Mouse (Mus musculus) midbrain, postnatal 0 days (tissue): ENCODE results near the gene Nedd1. TPM values are rescaled to one million over a fixed set of nuclear protein-coding genes. Genes with fewer than 3 reads are reported as not detected.
A peak's percentile ranks its signal among the peaks of the same experiment; 100 is the strongest.

Source experiments
- ATAC-seq: fragments of 200-750 bp; cut with Nextera tagmentation; 2 replicates; pipeline ENCODE4 v1.8.0; 2017; ENCODE audit warnings: moderate number of reproducible peaks, mild to moderate bottlenecking, moderate TSS enrichment, moderate library complexity; ENCODE audit not compliant: low FRiP score
- DNase-seq: peaks from one replicate; pipeline ENCODE4 v3.0.0-alpha.2; 2015; ENCODE audit warnings: low spot score
- H3K27ac ChIP-seq: fragments of 300-500 bp; sonication (generic); 2 replicates; pipeline ENCODE4 v1.5.1; 2014; ENCODE audit warnings: low read depth, mild to moderate bottlenecking, low read length, mixed read lengths
- H3K27me3 ChIP-seq: fragments of 300-500 bp; sonication (generic); 2 replicates; pipeline ENCODE4 v1.6.1; 2014; ENCODE audit warnings: low read length, control low read depth, mixed read lengths; ENCODE audit not compliant: insufficient read depth
- H3K36me3 ChIP-seq: fragments of 300-500 bp; sonication (generic); 2 replicates; pipeline ENCODE4 v1.6.1; 2014; ENCODE audit warnings: low read length, control low read depth, mixed read lengths; ENCODE audit not compliant: insufficient read depth
- H3K4me1 ChIP-seq: fragments of 300-500 bp; sonication (generic); 2 replicates; pipeline ENCODE4 v1.6.1; 2014; ENCODE audit warnings: mild to moderate bottlenecking, control low read depth, antibody characterized with exemption, low read length, mixed read lengths; ENCODE audit not compliant: insufficient read depth
- H3K4me2 ChIP-seq: fragments of 300-500 bp; sonication (generic); 2 replicates; pipeline ENCODE4 v1.6.1; 2014; ENCODE audit warnings: low read depth, mild to moderate bottlenecking, low read length, mixed read lengths; ENCODE audit not compliant: poor library complexity, severe bottlenecking
- H3K4me3 ChIP-seq: fragments of 300-500 bp; sonication (generic); 2 replicates; pipeline ENCODE4 v1.5.1; 2014; ENCODE audit warnings: low read depth, mild to moderate bottlenecking, low read length, moderate library complexity
- H3K9ac ChIP-seq: fragments of 300-500 bp; sonication (generic); replicated peaks from 2 replicates; pipeline ENCODE4 v1.6.1; 2014; ENCODE audit warnings: mild to moderate bottlenecking, low read length, moderate library complexity, mixed read lengths; ENCODE audit not compliant: poor library complexity, severe bottlenecking
- H3K9me3 ChIP-seq: fragments of 300-500 bp; sonication (generic); 2 replicates; pipeline ENCODE4 v1.6.1; 2016; ENCODE audit warnings: low read length, control low read depth
- CTCF ChIP-seq: IDR thresholded peaks from 2 replicates; pipeline ENCODE4 v1.5.1; 2016; ENCODE audit warnings: antibody characterized with exemption, mild to moderate bottlenecking
- WGBS: fragments of 180-500 bp; shearing (Covaris S2); extraction: QIAGEN DNeasy Blood & Tissue Kit; methylation state at CpG from one replicate; pipeline ENCODE4 v1.1.7; 2014; 5-methylcytosine and 5-hydroxymethylcytosine counted together
- polyA plus RNA-seq: library from polyadenylated mRNA; unstranded; fragments of >200 nt; fragmentation: Nextera tagmentation; extraction: Ambion mirVana; gene quantifications from 2 replicates; pipeline ENCODE4 v1.2.1, GENCODE M21; 2015
- total RNA-seq: library from RNA; depleted of rRNA; stranded (reverse); fragments of >200 nt; gene quantifications from 2 replicates; pipeline ENCODE4 v1.2.3, GENCODE M21; 2014

Nedd1 gene
- total and polyA plus RNA-seq, 2 experiments from 2014 or later, result 4.4 to 7.6 TPM

DNA sequence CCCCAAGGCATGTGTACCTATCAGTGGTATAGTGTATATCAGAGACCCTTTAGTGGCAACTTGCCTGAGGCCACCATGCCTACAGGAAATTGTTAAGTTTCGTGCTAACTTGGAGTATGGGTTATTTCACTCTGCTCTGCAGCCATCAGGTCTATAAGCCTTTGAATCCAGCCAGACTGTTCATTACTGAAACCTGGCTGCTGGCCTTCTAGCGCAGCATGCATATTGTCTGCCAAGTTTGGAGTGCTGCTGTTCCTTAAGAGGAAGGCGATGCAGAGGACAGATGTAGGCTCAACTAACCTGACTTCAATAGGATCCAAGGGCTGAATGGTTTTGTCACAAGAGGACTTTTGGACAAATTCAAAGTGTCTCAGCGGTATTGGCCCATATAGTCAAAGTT, 47.2 kb downstream of the Nedd1 start:
- no peak overlapping the region for H3K4me3 ChIP-seq
- no peak overlapping the region for H3K4me2 ChIP-seq
- no peak for TF ChIP-seq CTCF
- no peaks in the 10 kb centered on the region for H3K36me3 ChIP-seq
- no peak overlapping the region for H3K9ac ChIP-seq
- DNase-seq, result peak; percentile 30
- ATAC-seq, result no peak
- no peaks in the 10 kb centered on the region for H3K9me3 ChIP-seq
- H3K4me1 ChIP-seq, result no peaks in the 10 kb centered on the region
- no peak overlapping the region for H3K27ac ChIP-seq
- WGBS, result 90% methylated on average over 4 of the region's 4 CpGs
- H3K27me3 ChIP-seq, result no peaks in the 10 kb centered on the region

DNA sequence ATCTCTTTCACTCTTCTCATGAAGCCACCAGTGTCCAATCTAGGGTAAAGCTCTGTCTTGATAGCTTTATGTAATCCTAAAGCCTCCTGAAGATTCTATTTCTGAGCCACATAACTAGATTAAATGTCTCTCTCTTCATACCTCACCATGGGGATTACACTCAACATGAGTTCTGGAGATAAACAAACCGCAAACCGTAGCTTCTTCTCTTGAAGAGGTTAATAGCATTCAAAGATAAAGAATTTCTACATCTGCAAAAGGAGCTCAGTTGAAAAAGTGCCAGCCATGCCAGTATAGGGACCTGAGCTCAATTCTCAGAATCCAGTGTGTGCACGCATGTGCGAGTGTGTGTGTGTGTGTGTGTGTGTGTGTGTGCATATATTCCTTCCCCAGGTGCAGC, 50.3 kb downstream of the Nedd1 start:
- DNase-seq (no peak), ATAC-seq (no peak)
- Histone ChIP-seq H3K9me3 (no peaks in the 10 kb centered on the region), H3K36me3 (no peaks in the 10 kb centered on the region), H3K27me3 (no peaks in the 10 kb centered on the region), H3K27ac (no peak overlapping the region), H3K4me2 (no peak overlapping the region), H3K9ac (no peak overlapping the region), H3K4me1 (no peaks in the 10 kb centered on the region), H3K4me3 (no peak overlapping the region)
- no peak for TF ChIP-seq CTCF
- WGBS, result 89% methylated on average over 4 of the region's 4 CpGs

GRCm38 (mm10) chr10:92665287-92665686, 56.9 kb downstream of the Nedd1 start:
- Histone ChIP-seq H3K4me1 (no peaks in the 10 kb centered on the region), H3K27me3 (no peaks in the 10 kb centered on the region), H3K4me3 (no peak overlapping the region), H3K9me3 (no peaks in the 10 kb centered on the region), H3K4me2 (no peak overlapping the region), H3K9ac (no peak overlapping the region), H3K27ac (no peak overlapping the region), H3K36me3 (no peaks in the 10 kb centered on the region)
- DNase-seq (no peak), ATAC-seq (no peak)
- TF ChIP-seq CTCF, result no peak
- WGBS, result 89% methylated on average over 5 of the region's 5 CpGs

DNA sequence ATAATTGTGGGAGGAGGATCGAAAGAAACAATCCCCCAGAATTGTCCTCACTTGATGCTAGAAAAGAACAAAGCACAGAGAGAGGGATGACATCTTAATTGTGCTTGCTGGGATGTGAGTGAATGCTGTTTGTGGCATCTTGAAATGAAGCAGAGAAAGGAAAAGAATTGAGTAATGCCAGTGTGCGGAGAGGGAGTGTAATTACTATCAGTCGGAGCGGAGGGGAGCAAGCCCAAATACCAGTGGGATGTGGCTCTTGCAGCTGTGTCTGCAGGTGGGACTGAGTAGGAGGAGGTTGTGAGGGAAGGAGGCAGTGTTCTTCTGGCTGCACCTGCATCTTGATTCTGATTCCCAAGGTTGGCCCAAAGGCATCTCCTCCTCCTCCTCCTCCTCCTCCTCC, 69.0 kb downstream of the Nedd1 start:
- WGBS, result 52% methylated on average over 4 of the region's 4 CpGs
- ATAC-seq, result no peak
- no peaks in the 10 kb centered on the region for H3K9me3 ChIP-seq
- peaks cover 9% of the 10 kb centered on the region; the same call in 1 of the 2 replicates for H3K4me1 ChIP-seq
- no peak overlapping the region for H3K27ac ChIP-seq
- H3K27me3 ChIP-seq, result no peaks in the 10 kb centered on the region
- no peak overlapping the region for H3K4me2 ChIP-seq
- H3K4me3 ChIP-seq, result no peak overlapping the region
- no peak for DNase-seq
- no peak for TF ChIP-seq CTCF
- H3K9ac ChIP-seq, result no peak overlapping the region
- H3K36me3 ChIP-seq, result no peaks in the 10 kb centered on the region

- peak; percentile 71 for TF ChIP-seq CTCF
- peak; percentile 77 for DNase-seq
- no peak overlapping the region for H3K9ac ChIP-seq
- WGBS, result 9% methylated on average over 3 of the region's 3 CpGs
- H3K36me3 ChIP-seq, result no peaks in the 10 kb centered on the region
- no peak overlapping the region for H3K4me2 ChIP-seq
- H3K27ac ChIP-seq, result no peak overlapping the region
- peaks cover 11% of the 10 kb centered on the region; the same call in 1 of the 2 replicates for H3K4me1 ChIP-seq
- no peak overlapping the region for H3K4me3 ChIP-seq
- ATAC-seq, result no peak
- H3K27me3 ChIP-seq, result no peaks in the 10 kb centered on the region
- no peaks in the 10 kb centered on the region for H3K9me3 ChIP-seq
Measured at GRCm38 (mm10) chr10:92652399-92652920, 69.8 kb downstream of the Nedd1 start.

DNA sequence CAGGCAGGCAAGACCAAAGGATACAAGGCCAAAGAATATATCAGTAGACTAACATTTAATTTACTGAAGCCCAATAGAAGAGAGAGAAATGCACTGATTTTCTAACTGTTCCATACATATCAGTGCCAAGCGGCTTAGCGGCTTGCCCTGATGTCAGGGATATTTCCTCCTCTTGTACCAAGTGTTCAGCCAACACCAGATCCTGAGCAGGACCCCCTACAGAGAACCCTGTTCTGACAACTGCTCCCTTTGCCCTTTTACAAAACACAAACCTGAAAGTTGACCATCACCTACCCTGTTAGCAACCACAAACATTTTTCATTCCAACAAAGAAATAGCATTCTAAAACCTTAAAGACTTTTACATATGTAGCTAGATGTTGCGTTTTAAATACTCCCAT, 71.0 kb downstream of the Nedd1 start:
- H3K4me1 ChIP-seq, result peaks cover 11% of the 10 kb centered on the region; the same call in 1 of the 2 replicates

More for the DNA sequence above, 71.0 kb downstream of the Nedd1 start:
- no peak for TF ChIP-seq CTCF
- no peak overlapping the region for H3K4me2 ChIP-seq
- H3K36me3 ChIP-seq, result no peaks in the 10 kb centered on the region
- no peak overlapping the region for H3K4me3 ChIP-seq
- H3K9ac ChIP-seq, result no peak overlapping the region
- no peak overlapping the region for H3K27ac ChIP-seq
- no peaks in the 10 kb centered on the region for H3K27me3 ChIP-seq
- DNase-seq (no peak), ATAC-seq (no peak)
- no peaks in the 10 kb centered on the region for H3K9me3 ChIP-seq
- 83% methylated on average over 3 of the region's 3 CpGs for WGBS
